Mouse (Mus musculus): ENCODE data around the gene Olfr344.

DNA sequence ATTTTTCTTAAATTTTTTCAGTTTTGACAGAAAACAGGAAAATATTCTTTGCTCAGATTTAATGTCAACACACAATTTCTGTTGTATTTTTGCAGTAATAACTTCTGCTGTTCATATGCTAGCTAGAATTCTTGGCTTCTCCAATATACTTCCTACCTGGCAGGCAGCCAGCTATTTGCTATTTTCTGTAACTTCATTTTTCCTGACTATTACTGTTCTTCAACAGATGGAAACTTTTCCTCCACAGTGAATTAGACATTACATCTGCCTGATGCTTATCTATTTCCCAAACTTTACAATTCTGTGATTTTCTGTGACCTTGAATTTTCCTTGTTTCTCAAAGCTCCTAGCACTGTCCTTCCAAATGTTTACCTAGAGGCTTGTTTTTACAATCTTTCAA lies 560 bp downstream of the Olfr344 start:
- TF ChIP-seq CTCF (IDR thresholded peaks at IDR 0.05) = no peak
- TF ChIP-seq EP300 (IDR thresholded peaks at IDR 0.05) = 0 out of 2 replicates have a peak, but pooled peaks have one; percentile 22

Measured in lung, postnatal 0 days (tissue).